Mouse (Mus musculus) hindbrain, embryonic 16.5 days (tissue): ENCODE results near the gene Adgb. TPM values are rescaled to one million over a fixed set of nuclear protein-coding genes. Genes with fewer than 3 reads are reported as not detected.

Experiments used
- ATAC-seq: fragments of 200-750 bp; cut with Nextera tagmentation; 2 replicates; pipeline ENCODE4 v1.8.0; 2017; ENCODE audit warnings: moderate TSS enrichment, moderate library complexity
- H3K27ac ChIP-seq: fragments of 300-500 bp; sonication (generic); 2 replicates; pipeline ENCODE4 v1.5.1; 2014; ENCODE audit warnings: low read depth, mild to moderate bottlenecking, control low read depth, low read length, moderate library complexity
- H3K27me3 ChIP-seq: fragments of 300-500 bp; sonication (generic); replicated peaks from 2 replicates; pipeline ENCODE4 v1.6.1; 2014; ENCODE audit warnings: low read length; ENCODE audit not compliant: control insufficient read depth, insufficient read depth
- H3K36me3 ChIP-seq: fragments of 300-500 bp; sonication (generic); 2 replicates; pipeline ENCODE4 v1.6.1; 2014; ENCODE audit warnings: mild to moderate bottlenecking, low read length, moderate library complexity, mixed read lengths; ENCODE audit not compliant: control insufficient read depth, insufficient read depth
- H3K4me1 ChIP-seq: fragments of 300-500 bp; sonication (generic); 2 replicates; pipeline ENCODE4 v1.6.1; 2014; ENCODE audit warnings: low read depth, low read length; ENCODE audit not compliant: control insufficient read depth, insufficient read depth
- H3K4me2 ChIP-seq: fragments of 300-500 bp; sonication (generic); 2 replicates; pipeline ENCODE4 v1.6.1; 2014; ENCODE audit warnings: mild to moderate bottlenecking, low read length, control low read depth, moderate library complexity
- H3K4me3 ChIP-seq: fragments of 300-500 bp; sonication (generic); 2 replicates; pipeline ENCODE4 v1.5.1; 2014; ENCODE audit warnings: mild to moderate bottlenecking, low read length, control low read depth, moderate library complexity
- H3K9ac ChIP-seq: fragments of 300-500 bp; sonication (generic); 2 replicates; pipeline ENCODE4 v1.6.1; 2014; ENCODE audit warnings: low read depth, mild to moderate bottlenecking, control low read depth, low read length, moderate library complexity
- H3K9me3 ChIP-seq: fragments of 300-500 bp; sonication (generic); 2 replicates; pipeline ENCODE4 v1.6.1; 2014; ENCODE audit warnings: mild to moderate bottlenecking, low read length, moderate library complexity; ENCODE audit not compliant: control insufficient read depth
- WGBS: fragments of 180-500 bp; shearing (Covaris S2); extraction: QIAGEN DNeasy Blood & Tissue Kit; methylation state at CpG from one replicate; pipeline ENCODE4 v1.1.7; 2014; 5-methylcytosine and 5-hydroxymethylcytosine counted together
- polyA plus RNA-seq: library from polyadenylated mRNA; unstranded; fragments of >200 nt; fragmentation: Nextera tagmentation; extraction: Ambion mirVana; gene quantifications from 2 replicates; pipeline ENCODE4 v1.2.1, GENCODE M21; 2015

Adgb gene
- polyA plus RNA-seq, 1 experiment from 2014 or later, result 0.31 TPM

DNA sequence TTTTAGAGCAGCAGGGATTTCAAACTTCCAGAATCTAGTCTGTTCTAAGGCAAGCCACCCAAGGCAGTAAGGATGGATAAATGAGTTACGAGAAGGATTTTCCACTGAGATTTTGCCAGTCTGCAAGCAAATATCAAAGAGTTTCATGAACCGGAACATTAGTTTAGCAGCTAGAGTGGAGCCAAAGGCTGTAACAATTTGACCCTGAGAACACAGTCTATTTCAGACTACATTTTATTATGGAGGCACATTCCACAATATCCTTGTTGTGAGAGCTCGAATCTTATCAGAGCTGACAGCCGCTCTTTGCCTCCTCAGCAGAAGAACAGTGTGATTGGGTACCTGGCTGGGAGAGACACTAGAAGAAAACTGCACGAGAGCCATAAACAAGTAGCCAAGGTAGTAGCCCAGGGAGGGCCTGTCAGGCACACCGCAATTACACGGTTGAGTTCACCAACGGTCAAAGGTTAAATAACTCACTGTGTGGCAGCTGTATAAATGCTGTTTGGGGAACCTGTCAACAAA is 171.1 kb downstream of the Adgb start:
- Histone ChIP-seq H3K4me2 (no peak overlapping the region), H3K9ac (no peak overlapping the region), H3K4me1 (peaks cover 2% of the 10 kb centered on the region; the same call in 1 of the 2 replicates), H3K4me3 (no peak overlapping the region), H3K9me3 (no peaks in the 10 kb centered on the region), H3K27ac (no peak overlapping the region), H3K36me3 (no peaks in the 10 kb centered on the region), H3K27me3 (no peaks in the 10 kb centered on the region)
- 23% methylated on average over 8 of the region's 8 CpGs for WGBS
- no peak for ATAC-seq

DNA sequence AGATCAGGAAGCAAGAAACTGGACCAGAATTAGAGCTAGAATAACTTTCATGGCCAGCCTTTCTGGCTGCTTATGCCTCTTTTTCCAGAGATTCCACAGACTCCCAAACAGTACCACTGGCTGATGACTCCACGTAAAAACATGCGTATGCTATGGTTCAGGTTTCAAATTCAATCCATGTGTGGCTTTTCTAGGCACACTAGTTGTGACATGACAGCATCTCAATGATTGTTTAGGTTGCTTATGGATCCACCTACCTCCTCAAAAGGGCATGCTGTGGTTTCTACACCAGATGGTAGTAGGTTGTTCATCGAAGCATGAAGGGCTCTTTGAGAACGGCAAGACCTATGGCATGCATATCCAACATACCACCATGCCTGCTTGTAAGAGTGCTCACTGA is 172.1 kb downstream of the Adgb start:
- H3K4me3 ChIP-seq, result no peak overlapping the region
- H3K36me3 ChIP-seq, result no peaks in the 10 kb centered on the region
- H3K27ac ChIP-seq, result no peak overlapping the region
- ATAC-seq, result no peak
- peaks cover 2% of the 10 kb centered on the region; the same call in 1 of the 2 replicates for H3K4me1 ChIP-seq
- H3K27me3 ChIP-seq, result no peaks in the 10 kb centered on the region
- H3K9me3 ChIP-seq, result no peaks in the 10 kb centered on the region
- 80% methylated on average over 4 of the region's 4 CpGs for WGBS
- H3K4me2 ChIP-seq, result no peak overlapping the region
- H3K9ac ChIP-seq, result no peak overlapping the region

DNA sequence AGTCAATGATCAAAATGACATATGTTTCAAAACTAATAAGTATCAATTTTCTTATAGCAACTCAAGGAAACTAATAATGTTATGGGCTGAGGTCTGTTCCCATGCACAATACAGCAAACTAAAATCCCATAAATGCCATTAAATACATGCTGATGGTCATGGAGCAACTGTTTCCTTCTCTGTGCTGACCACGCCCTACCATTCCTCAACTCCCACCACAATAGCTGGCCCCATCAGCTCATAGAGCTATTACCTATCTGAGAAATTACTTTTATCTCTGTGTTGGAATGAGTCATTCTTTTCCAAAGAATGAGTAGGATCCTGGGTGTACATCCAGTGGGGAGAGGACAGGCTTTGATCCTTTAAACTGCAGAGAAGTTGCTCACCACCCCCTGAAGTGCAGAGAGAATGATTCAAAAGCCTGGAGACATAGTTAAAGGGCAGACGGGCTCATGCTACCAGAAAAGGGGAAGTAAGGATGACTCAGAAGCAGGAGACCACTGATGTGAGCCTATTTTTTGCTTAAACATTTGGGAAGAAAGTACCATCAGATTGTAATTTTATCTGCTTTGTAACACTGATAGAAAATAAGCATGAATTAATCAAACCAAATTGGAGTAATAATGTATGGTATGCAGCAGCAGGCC is 184.8 kb downstream of the Adgb start:
- Histone ChIP-seq H3K27ac (no peak overlapping the region), H3K9me3 (no peaks in the 10 kb centered on the region), H3K4me3 (no peak overlapping the region), H3K9ac (no peak overlapping the region), H3K27me3 (no peaks in the 10 kb centered on the region), H3K36me3 (no peaks in the 10 kb centered on the region), H3K4me1 (no peaks in the 10 kb centered on the region), H3K4me2 (no peak overlapping the region)
- 74% methylated on average over 2 of the region's 2 CpGs for WGBS
- no peak for ATAC-seq

Other genes with a start within 250 kb of the Adgb start
- 4.4 and 4.6 TPM in 2 replicates for gene Rab32, start 85.9 kb upstream of the Adgb start, polyA plus RNA-seq
- gene Gm10944, start 209.0 kb upstream of the Adgb start, polyA plus RNA-seq, result not detected in 2 replicates